Comparison of ENCODE assay signal across 20 mouse cellular contexts in the genomic region with DNA sequence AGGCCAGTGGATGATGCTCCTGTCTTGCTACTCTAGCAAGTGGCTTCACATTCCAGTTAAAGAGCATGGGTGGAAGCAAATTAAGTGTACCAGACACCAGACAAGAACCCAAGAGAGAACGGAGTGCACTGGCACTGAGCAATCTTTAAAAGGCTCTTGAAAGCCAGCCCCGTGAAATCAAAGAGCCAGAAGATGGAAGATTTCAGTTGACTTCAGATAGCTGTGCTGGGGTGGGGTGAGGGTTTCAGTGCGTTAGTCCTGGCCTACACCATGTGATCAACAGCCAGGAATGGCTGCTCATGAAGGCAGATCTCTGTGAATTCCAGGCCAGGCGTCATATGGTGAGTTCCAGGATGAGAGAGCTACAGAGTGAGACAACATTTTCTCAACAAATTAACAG. TPM values are rescaled to one million over a fixed set of nuclear protein-coding genes. Genes with fewer than 3 reads are reported as not detected.
DNase-seq lines count a peak whose midpoint lies in the region; ATAC-seq and TF ChIP-seq lines count a peak whose summit lies in the region.
"Had no signal": no experiment of that assay in that cellular context is flagged by ENCODE, and none has a peak within 500 bp of the region (broad histone marks: within the 10 kb centered on the region; RNA-seq: fewer than 3 reads in every experiment).

No protein-coding gene starts in this region.

- H3K36me3 ChIP-seq in forebrain, embryonic 10.5 days (replicated peaks) = no peaks in the 10 kb centered on the region
- H3K36me3 ChIP-seq in forebrain, postnatal 0 days (ENCODE audit: insufficient read depth) = no peaks in the 10 kb centered on the region
- H3K36me3 ChIP-seq in liver, postnatal 0 days (replicated peaks; ENCODE audit: insufficient read depth, low read length) = peaks cover 7% of the 10 kb centered on the region; the same call in 1 of the 2 replicates
- 0 out of 2 replicates have a peak, but pooled peaks cover 2% of the 10 kb centered on the region for H3K36me3 ChIP-seq in neural tube, embryonic 13.5 days
- H3K36me3 ChIP-seq: embryonic facial prominence, embryonic 10.5 days; G1E; heart, embryonic 12.5 days had no signal

- ATAC-seq in forebrain, postnatal 0 days = no peak
- ATAC-seq in liver, postnatal 0 days = no peak
- ATAC-seq in neural tube, embryonic 13.5 days (ENCODE audit: low read depth) = no peak
- ATAC-seq: CD4-positive, CD25-positive, alpha-beta regulatory T cell, adult 4 months; intestine, embryonic 16.5 days had no signal

- H3K4me2 ChIP-seq in forebrain, postnatal 0 days (ENCODE audit: low read depth) = no peak overlapping the region
- no peak overlapping the region for H3K4me2 ChIP-seq in liver, postnatal 0 days (ENCODE audit: low read depth, low read length)
- H3K4me2 ChIP-seq in neural tube, embryonic 13.5 days = no peak overlapping the region
- H3K4me2 ChIP-seq: heart, embryonic 12.5 days; hindbrain, embryonic 14.5 days had no signal

- peaks cover 44% of the 10 kb centered on the region for H3K4me1 ChIP-seq in forebrain, embryonic 10.5 days
- H3K4me1 ChIP-seq in forebrain, postnatal 0 days (ENCODE audit: insufficient read depth) = peaks cover 5% of the 10 kb centered on the region
- H3K4me1 ChIP-seq in liver, postnatal 0 days (ENCODE audit: insufficient read depth) = peaks cover 61% of the 10 kb centered on the region
- H3K4me1 ChIP-seq in neural tube, embryonic 13.5 days (replicated peaks) = peaks cover 47% of the 10 kb centered on the region

- DNase-seq in forebrain, embryonic 10.5 days (ENCODE audit: extremely low spot score, low spot score) = no peak
- no peak for DNase-seq in forebrain, postnatal 0 days
- DNase-seq in heart, adult 11 months = peak; percentile 74
- no peak for DNase-seq in heart, postnatal 4 days
- no peak for DNase-seq in liver, postnatal 0 days
- no peak for DNase-seq in liver
- no peak for DNase-seq in neural tube, embryonic 10.5 days (ENCODE audit: extremely low spot score, low spot score)
- DNase-seq: adrenal gland, adult 8-10 months; adrenal gland, postnatal 36 days; B cell, adult 2 months; cerebellum, adult 2 months; cerebellum, postnatal 10 days; gastrocnemius, postnatal 14 days had no signal

- H3K9me3 ChIP-seq in forebrain, embryonic 10.5 days = no peaks in the 10 kb centered on the region
- H3K9me3 ChIP-seq in forebrain, postnatal 0 days (ENCODE audit: low read length) = no peaks in the 10 kb centered on the region
- H3K9me3 ChIP-seq in liver, postnatal 0 days (ENCODE audit: low read length) = no peaks in the 10 kb centered on the region
- H3K9me3 ChIP-seq in neural tube, embryonic 13.5 days = no peaks in the 10 kb centered on the region
- H3K9me3 ChIP-seq: embryonic facial prominence, embryonic 10.5 days; G1E; heart, embryonic 12.5 days had no signal

- TF ChIP-seq EP300 in liver, postnatal 0 days (IDR thresholded peaks at IDR 0.05; ENCODE audit: low read depth) = no peak

- H3K4me3 ChIP-seq in forebrain, embryonic 10.5 days = no peak overlapping the region
- no peak overlapping the region for H3K4me3 ChIP-seq in forebrain, postnatal 0 days (ENCODE audit: low read depth, low read length)
- H3K4me3 ChIP-seq in liver, postnatal 0 days (ENCODE audit: low read depth, low read length) = no peak overlapping the region
- no peak overlapping the region for H3K4me3 ChIP-seq in neural tube, embryonic 13.5 days
- H3K4me3 ChIP-seq: embryonic facial prominence, embryonic 10.5 days; heart, embryonic 12.5 days had no signal

- 78% methylated on average over 4 of the region's 4 CpGs for WGBS in forebrain, embryonic 10.5 days
- WGBS in forebrain, postnatal 0 days = 54% methylated on average over 4 of the region's 4 CpGs
- WGBS in liver, postnatal 0 days (ENCODE audit: insufficient replicate concordance) = 82% methylated on average over 4 of the region's 4 CpGs
- WGBS in neural tube, embryonic 13.5 days = 83% methylated on average over 4 of the region's 4 CpGs

- H3K27ac ChIP-seq in forebrain, embryonic 10.5 days = peak overlapping the region; percentile 86
- H3K27ac ChIP-seq in forebrain, postnatal 0 days (ENCODE audit: low read depth, low read length) = no peak overlapping the region
- peak overlapping the region; percentile 44; the same call in 1 of the 2 replicates for H3K27ac ChIP-seq in liver, postnatal 0 days (ENCODE audit: low read depth)
- peak overlapping the region; percentile 59; the same call in 1 of the 2 replicates for H3K27ac ChIP-seq in neural tube, embryonic 13.5 days (replicated peaks)
- H3K27ac ChIP-seq: hindbrain, embryonic 14.5 days had no signal

- no peak for TF ChIP-seq CTCF in forebrain, postnatal 0 days (IDR thresholded peaks at IDR 0.05; ENCODE audit: low read depth)
- TF ChIP-seq CTCF in liver, postnatal 0 days (IDR thresholded peaks at IDR 0.05; ENCODE audit: low read depth) = no peak

- H3K9ac ChIP-seq in forebrain, postnatal 0 days = no peak overlapping the region
- no peak overlapping the region for H3K9ac ChIP-seq in liver, postnatal 0 days (replicated peaks)
- no peak overlapping the region for H3K9ac ChIP-seq in neural tube, embryonic 13.5 days
- H3K9ac ChIP-seq: heart, embryonic 12.5 days; hindbrain, embryonic 14.5 days had no signal

- H3K27me3 ChIP-seq in forebrain, embryonic 10.5 days (ENCODE audit: poor library complexity, severe bottlenecking) = peaks cover 55% of the 10 kb centered on the region
- H3K27me3 ChIP-seq in forebrain, postnatal 0 days (ENCODE audit: insufficient read depth, low read length) = no peaks in the 10 kb centered on the region
- H3K27me3 ChIP-seq in liver, postnatal 0 days (ENCODE audit: insufficient read depth, low read length) = no peaks in the 10 kb centered on the region
- H3K27me3 ChIP-seq in neural tube, embryonic 13.5 days = no peaks in the 10 kb centered on the region

RNA-seq across cellular contexts. Expression of gene Rtp4, which starts 16.7 kb away (rescaled TPM):
- polyA plus RNA-seq in forebrain, embryonic 10.5 days (2016; fragmentation: Nextera tagmentation; extraction: Ambion mirVana) = 0.44 and 0.64 TPM in 2 replicates
- total RNA-seq in forebrain, postnatal 0 days (2014; rRNA removed) = 7.3 and 7.4 TPM in 2 replicates
- 7.7 and 7.8 TPM in 2 replicates for polyA plus RNA-seq in forebrain, postnatal 0 days (2015; fragmentation: Nextera tagmentation; extraction: Ambion mirVana)
- total RNA-seq in heart, postnatal 4 days (2021) = 1 to 10 TPM; 1.8 to 2.1 TPM
- 24.0 and 28.3 TPM in 2 replicates for polyA plus RNA-seq in liver, postnatal 0 days (2015; fragmentation: Nextera tagmentation; extraction: Ambion mirVana)
- 2.4 and 3.9 TPM in 2 replicates for polyA plus RNA-seq in neural tube, embryonic 13.5 days (2015; fragmentation: Nextera tagmentation; extraction: Ambion mirVana)
- polyA plus RNA-seq: G1E had no signal

RNA-seq across cellular contexts. Expression of gene Masp1, which starts 17.3 kb away (rescaled TPM):
- polyA plus RNA-seq in forebrain, embryonic 10.5 days (2016; fragmentation: Nextera tagmentation; extraction: Ambion mirVana) = 4.7 and 7.4 TPM in 2 replicates
- total RNA-seq in forebrain, postnatal 0 days (2014; rRNA removed) = 32.2 and 37.1 TPM in 2 replicates
- polyA plus RNA-seq in forebrain, postnatal 0 days (2015; fragmentation: Nextera tagmentation; extraction: Ambion mirVana) = 22.0 and 23.3 TPM in 2 replicates
- total RNA-seq in heart, postnatal 4 days (2021) = 10 to 100 TPM; 22.6 to 26.2 TPM
- 31.7 and 38.3 TPM in 2 replicates for polyA plus RNA-seq in liver, postnatal 0 days (2015; fragmentation: Nextera tagmentation; extraction: Ambion mirVana)
- polyA plus RNA-seq in neural tube, embryonic 13.5 days (2015; fragmentation: Nextera tagmentation; extraction: Ambion mirVana) = 30.0 and 34.4 TPM in 2 replicates
- polyA plus RNA-seq: CD4-positive, CD25-positive, alpha-beta regulatory T cell, adult 4 months; G1E had no signal
